In the genomic region with DNA sequence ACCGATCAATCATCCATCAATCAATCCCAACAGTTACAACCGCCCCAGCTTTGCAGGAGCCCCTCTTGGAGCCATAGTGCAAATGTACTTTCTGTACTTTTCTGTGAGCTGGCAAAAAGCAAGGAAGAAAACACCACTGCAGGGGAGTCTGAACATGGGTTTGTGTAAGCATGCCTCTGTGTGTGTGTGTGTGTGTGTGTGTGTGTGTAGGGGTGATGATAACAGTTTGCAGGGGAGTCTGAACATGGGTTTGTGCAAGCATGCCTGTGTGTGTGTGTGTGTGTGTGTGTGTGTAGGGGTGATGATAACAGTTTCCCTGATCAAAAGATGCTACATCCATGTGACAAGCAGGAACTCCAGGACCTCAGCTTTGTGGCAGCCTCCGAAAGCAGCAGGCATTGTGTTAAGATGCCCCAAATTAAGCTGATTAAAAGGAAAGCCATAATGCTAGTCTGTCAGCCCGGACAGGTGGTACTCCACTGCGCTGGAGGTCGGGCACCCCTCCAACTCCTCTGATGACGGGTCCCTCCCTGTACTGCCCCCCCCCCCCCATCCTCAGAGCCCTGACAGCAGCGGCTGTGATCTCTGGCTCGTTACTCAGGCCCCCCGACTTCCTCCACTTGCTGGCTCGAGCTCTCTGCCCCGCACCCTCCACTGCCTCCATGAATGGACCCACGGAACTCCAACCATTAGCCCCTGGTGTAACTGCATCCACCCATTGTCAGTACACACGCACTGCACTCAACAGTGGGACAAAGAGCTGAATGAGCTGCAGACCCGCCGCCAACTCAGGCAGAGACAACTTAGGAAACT, we compare ENCODE assay signal across 14 mouse cellular contexts. TPM values are rescaled to one million over a fixed set of nuclear protein-coding genes. Genes with fewer than 3 reads are reported as not detected.
DNase-seq lines count a peak whose midpoint lies in the region; ATAC-seq and TF ChIP-seq lines count a peak whose summit lies in the region.
"Had no signal": no experiment of that assay in that cellular context is flagged by ENCODE, and none has a peak within 500 bp of the region (broad histone marks: within the 10 kb centered on the region; RNA-seq: fewer than 3 reads in every experiment).

No protein-coding gene starts in this region.

- peak overlapping the region; percentile 28; the same call in 1 of the 2 replicates for H3K9ac ChIP-seq in forebrain, postnatal 0 days
- peak overlapping the region; percentile 26; the same call in 1 of the 2 replicates for H3K9ac ChIP-seq in midbrain, embryonic 14.5 days (replicated peaks; ENCODE audit: low read length)

- H3K27ac ChIP-seq in forebrain, postnatal 0 days (ENCODE audit: low read depth, low read length), result no peak overlapping the region
- peak overlapping the region; percentile 37; the same call in 1 of the 2 replicates for H3K27ac ChIP-seq in midbrain, embryonic 14.5 days (replicated peaks; ENCODE audit: low read depth, low read length)

- peak; percentile 84 for ATAC-seq in forebrain, postnatal 0 days
- ATAC-seq in midbrain, embryonic 14.5 days (ENCODE audit: low FRiP score, low TSS enrichment), result peak; percentile 71; the same call in 1 of the 2 replicates
- ATAC-seq: activated CD4-positive, CD25-positive, alpha-beta regulatory T cell, adult 4 months had no signal

- H3K27me3 ChIP-seq in forebrain, postnatal 0 days (ENCODE audit: insufficient read depth, low read length), result no peaks in the 10 kb centered on the region
- no peaks in the 10 kb centered on the region for H3K27me3 ChIP-seq in midbrain, embryonic 14.5 days (ENCODE audit: control insufficient read depth, insufficient read depth, low read length)

- H3K4me1 ChIP-seq in forebrain, postnatal 0 days (ENCODE audit: insufficient read depth), result peaks cover 10% of the 10 kb centered on the region; the same call in 1 of the 2 replicates
- H3K4me1 ChIP-seq in midbrain, embryonic 14.5 days (ENCODE audit: control insufficient read depth, insufficient read depth, low read length), result peaks cover 10% of the 10 kb centered on the region; the same call in 1 of the 2 replicates

- no peak for TF ChIP-seq CTCF in forebrain, postnatal 0 days (IDR thresholded peaks at IDR 0.05; ENCODE audit: low read depth)

- H3K4me3 ChIP-seq in forebrain, postnatal 0 days (ENCODE audit: low read depth, low read length), result peak overlapping the region; percentile 23
- H3K4me3 ChIP-seq in midbrain, embryonic 14.5 days (replicated peaks; ENCODE audit: low read depth, low read length), result peak overlapping the region; percentile 10; the same call in 1 of the 2 replicates

- WGBS in forebrain, postnatal 0 days, result 16% methylated on average over 15 of the region's 16 CpGs
- 23% methylated on average over 16 of the region's 16 CpGs for WGBS in midbrain, embryonic 14.5 days

- peak; percentile 63 to 82 for DNase-seq in cerebellum, postnatal 14 days
- DNase-seq in cerebellum, adult 11-12 months, result no peak
- peak; percentile 14 for DNase-seq in Muller cell, postnatal 12 days (ENCODE audit: inconsistent ontology term)
- DNase-seq in forebrain, postnatal 0 days, result peak; percentile 65
- peak; percentile 67 for DNase-seq in midbrain, embryonic 14.5 days
- no peak for DNase-seq in ovary, postnatal 36 days (ENCODE audit: low spot score)
- no peak for DNase-seq in cerebellum, adult 9-10 months
- DNase-seq in thymus, postnatal 4 days, result no peak
- DNase-seq: kidney, postnatal 4 days; lung, adult 2 months; right cerebral cortex, postnatal 14 days had no signal

- H3K4me2 ChIP-seq in forebrain, postnatal 0 days (ENCODE audit: low read depth), result peak overlapping the region; percentile 50
- peak overlapping the region; percentile 47 for H3K4me2 ChIP-seq in midbrain, embryonic 14.5 days (ENCODE audit: low read length)
- H3K4me2 ChIP-seq: heart, embryonic 11.5 days had no signal

- peaks cover 4% of the 10 kb centered on the region; the same call in 1 of the 2 replicates for H3K36me3 ChIP-seq in forebrain, postnatal 0 days (ENCODE audit: insufficient read depth)
- 0 out of 2 replicates have a peak, but pooled peaks cover 3% of the 10 kb centered on the region for H3K36me3 ChIP-seq in midbrain, embryonic 14.5 days (ENCODE audit: control insufficient read depth, insufficient read depth, low read length)

- H3K9me3 ChIP-seq in forebrain, postnatal 0 days (ENCODE audit: low read length), result no peaks in the 10 kb centered on the region
- no peaks in the 10 kb centered on the region for H3K9me3 ChIP-seq in midbrain, embryonic 14.5 days (ENCODE audit: control insufficient read depth, low read length)
- H3K9me3 ChIP-seq: G1E had no signal

RNA-seq across cellular contexts. Expression of a gene that starts 18.4 kb away (rescaled TPM):
- total RNA-seq in forebrain, postnatal 0 days (2014; rRNA removed), result 31.4 and 44.1 TPM in 2 replicates
- polyA plus RNA-seq in forebrain, postnatal 0 days (2015; fragmentation: Nextera tagmentation; extraction: Ambion mirVana), result 430 and 467 TPM in 2 replicates
- polyA plus RNA-seq in midbrain, embryonic 14.5 days (2014; fragmentation: Nextera tagmentation; extraction: Ambion mirVana), result 252 and 477 TPM in 2 replicates

RNA-seq across cellular contexts. Expression of a gene that starts 24.3 kb away (rescaled TPM):
- 8.1 and 9.3 TPM in 2 replicates for total RNA-seq in forebrain, postnatal 0 days (2014; rRNA removed)
- polyA plus RNA-seq in forebrain, postnatal 0 days (2015; fragmentation: Nextera tagmentation; extraction: Ambion mirVana), result 6.1 and 6.8 TPM in 2 replicates
- 5.0 and 6.5 TPM in 2 replicates for polyA plus RNA-seq in midbrain, embryonic 14.5 days (2014; fragmentation: Nextera tagmentation; extraction: Ambion mirVana)

Comparison
In these comparisons a context has a peak if more than half of its experiments do, and no peak if none do; other contexts are left out.
1. DNase-seq: peak in cerebellum, postnatal 14 days (2 of 2), Muller cell, postnatal 12 days (single experiment), forebrain, postnatal 0 days (single experiment) and midbrain, embryonic 14.5 days (single experiment); none in cerebellum, adult 11-12 months (single experiment), ovary, postnatal 36 days (single experiment), cerebellum, adult 9-10 months (single experiment) and thymus, postnatal 4 days (single experiment).